Mouse (Mus musculus): ENCODE measurements at regions not wholly inside any gene's neighbourhood (a gene's known extent, or its start where the extent isn't known, plus 50 kb on each side); places are given as distances from the start of the nearest gene placed in this dataset.

- no peak overlapping the region for H3K27ac ChIP-seq (ENCODE audit: insufficient read depth, low read length)
- H3K4me1 ChIP-seq (ENCODE audit: control insufficient read depth, insufficient read depth, low read length) = no peaks in the 10 kb centered on the region
- TF ChIP-seq POLR2A (IDR thresholded peaks at IDR 0.05; ENCODE audit: extremely low read depth, insufficient read depth, low read length) (no peak), CTCF (IDR thresholded peaks at IDR 0.05; ENCODE audit: extremely low read depth, insufficient read depth, low read length) (no peak)
- no peak overlapping the region for H3K4me3 ChIP-seq (ENCODE audit: insufficient read depth, low read length)
These were observed 107.7 kb upstream of the Ankrd1 start for GRCm38 (mm10) chr19:36227418-36228160.

GRCm38 (mm10) chr19:36229315-36229714 lies 109.4 kb upstream of the Ankrd1 start:
- no peak overlapping the region for H3K4me3 ChIP-seq (ENCODE audit: insufficient read depth, low read length)
- H3K4me1 ChIP-seq (ENCODE audit: control insufficient read depth, insufficient read depth, low read length) = no peaks in the 10 kb centered on the region; the same call in 1 of the 2 replicates
- H3K27ac ChIP-seq (ENCODE audit: insufficient read depth, low read length) = no peak overlapping the region
- TF ChIP-seq CTCF (IDR thresholded peaks at IDR 0.05; ENCODE audit: extremely low read depth, insufficient read depth, low read length) (no peak), POLR2A (IDR thresholded peaks at IDR 0.05; ENCODE audit: extremely low read depth, insufficient read depth, low read length) (no peak)

GRCm38 (mm10) chr19:36229941-36230340 lies 110.0 kb upstream of the Ankrd1 start:
- Histone ChIP-seq H3K4me1 (ENCODE audit: control insufficient read depth, insufficient read depth, low read length) (no peaks in the 10 kb centered on the region; the same call in 1 of the 2 replicates), H3K27ac (ENCODE audit: insufficient read depth, low read length) (no peak overlapping the region), H3K4me3 (ENCODE audit: insufficient read depth, low read length) (no peak overlapping the region)
- TF ChIP-seq POLR2A (IDR thresholded peaks at IDR 0.05; ENCODE audit: extremely low read depth, insufficient read depth, low read length) (no peak), CTCF (IDR thresholded peaks at IDR 0.05; ENCODE audit: extremely low read depth, insufficient read depth, low read length) (no peak)

- TF ChIP-seq CTCF (IDR thresholded peaks at IDR 0.05; ENCODE audit: extremely low read depth, insufficient read depth, low read length) (no peak), POLR2A (IDR thresholded peaks at IDR 0.05; ENCODE audit: extremely low read depth, insufficient read depth, low read length) (no peak)
- H3K27ac ChIP-seq (ENCODE audit: insufficient read depth, low read length) = no peak overlapping the region
- H3K4me3 ChIP-seq (ENCODE audit: insufficient read depth, low read length) = no peak overlapping the region
- H3K4me1 ChIP-seq (ENCODE audit: control insufficient read depth, insufficient read depth, low read length) = no peaks in the 10 kb centered on the region; the same call in 1 of the 2 replicates
These were observed 113.0 kb upstream of the Pcgf5 start for GRCm38 (mm10) chr19:36235131-36235530.

GRCm38 (mm10) chr19:36236576-36237345 lies 111.3 kb upstream of the Pcgf5 start:
- TF ChIP-seq CTCF (IDR thresholded peaks at IDR 0.05; ENCODE audit: extremely low read depth, insufficient read depth, low read length) = no peak

GRCm38 (mm10) chr19:36237751-36238150 lies 110.4 kb upstream of the Pcgf5 start:
- H3K4me3 ChIP-seq (ENCODE audit: insufficient read depth, low read length) = no peak overlapping the region
- no peak for TF ChIP-seq POLR2A (IDR thresholded peaks at IDR 0.05; ENCODE audit: extremely low read depth, insufficient read depth, low read length)
- no peak for TF ChIP-seq CTCF (IDR thresholded peaks at IDR 0.05; ENCODE audit: extremely low read depth, insufficient read depth, low read length)
- H3K27ac ChIP-seq (ENCODE audit: insufficient read depth, low read length) = no peak overlapping the region
- no peaks in the 10 kb centered on the region; the same call in 1 of the 2 replicates for H3K4me1 ChIP-seq (ENCODE audit: control insufficient read depth, insufficient read depth, low read length)

More at GRCm38 (mm10) chr19:36236576-36237345, 111.3 kb upstream of the Pcgf5 start:
- Histone ChIP-seq H3K27ac (ENCODE audit: insufficient read depth, low read length) (no peak overlapping the region), H3K4me1 (ENCODE audit: control insufficient read depth, insufficient read depth, low read length) (no peaks in the 10 kb centered on the region; the same call in 1 of the 2 replicates), H3K4me3 (ENCODE audit: insufficient read depth, low read length) (no peak overlapping the region)

GRCm38 (mm10) chr19:36238536-36238935 lies 109.6 kb upstream of the Pcgf5 start:
- Histone ChIP-seq H3K4me3 (ENCODE audit: insufficient read depth, low read length) (no peak overlapping the region), H3K4me1 (ENCODE audit: control insufficient read depth, insufficient read depth, low read length) (no peaks in the 10 kb centered on the region; the same call in 1 of the 2 replicates), H3K27ac (ENCODE audit: insufficient read depth, low read length) (no peak overlapping the region)
- TF ChIP-seq POLR2A (IDR thresholded peaks at IDR 0.05; ENCODE audit: extremely low read depth, insufficient read depth, low read length) (no peak), CTCF (IDR thresholded peaks at IDR 0.05; ENCODE audit: extremely low read depth, insufficient read depth, low read length) (no peak)

GRCm38 (mm10) chr19:36242396-36242795 lies 105.7 kb upstream of the Pcgf5 start:
- Histone ChIP-seq H3K4me1 (ENCODE audit: control insufficient read depth, insufficient read depth, low read length) (no peaks in the 10 kb centered on the region), H3K27ac (ENCODE audit: insufficient read depth, low read length) (no peak overlapping the region), H3K4me3 (ENCODE audit: insufficient read depth, low read length) (no peak overlapping the region)
- TF ChIP-seq POLR2A (IDR thresholded peaks at IDR 0.05; ENCODE audit: extremely low read depth, insufficient read depth, low read length) = no peak
- TF ChIP-seq CTCF (IDR thresholded peaks at IDR 0.05; ENCODE audit: extremely low read depth, insufficient read depth, low read length) = no peak

- Histone ChIP-seq H3K27ac (ENCODE audit: insufficient read depth, low read length) (no peak overlapping the region), H3K4me1 (ENCODE audit: control insufficient read depth, insufficient read depth, low read length) (no peaks in the 10 kb centered on the region), H3K4me3 (ENCODE audit: insufficient read depth, low read length) (no peak overlapping the region)
- TF ChIP-seq CTCF (IDR thresholded peaks at IDR 0.05; ENCODE audit: extremely low read depth, insufficient read depth, low read length) = no peak
- no peak for TF ChIP-seq POLR2A (IDR thresholded peaks at IDR 0.05; ENCODE audit: extremely low read depth, insufficient read depth, low read length)
These were observed 105.2 kb upstream of the Pcgf5 start for GRCm38 (mm10) chr19:36242946-36243345.
